Mouse (Mus musculus): Measurements from ENCODE around the gene Gm10663.

Gene Gm10663

GRCm38 (mm10) chr8:65087711-65088110 lies 12.9 kb downstream of the Gm10663 start:
- peak; percentile 5 for DNase-seq (ENCODE audit: low spot score)

- no peak for DNase-seq (ENCODE audit: low spot score)
Measured at GRCm38 (mm10) chr8:65088120-65088519, 13.3 kb downstream of the Gm10663 start.

GRCm38 (mm10) chr8:65089781-65090180 lies 14.9 kb downstream of the Gm10663 start:
- DNase-seq (ENCODE audit: low spot score): no peak

- DNase-seq (ENCODE audit: low spot score): no peak
Measured at GRCm38 (mm10) chr8:65097760-65098415, 23.1 kb downstream of the Gm10663 start.

- DNase-seq (ENCODE audit: low spot score): no peak
Measured at GRCm38 (mm10) chr8:65099735-65100134, 24.9 kb downstream of the Gm10663 start.

- no peak for DNase-seq (ENCODE audit: low spot score)
Measured at GRCm38 (mm10) chr8:65103632-65104031, 28.8 kb downstream of the Gm10663 start.

GRCm38 (mm10) chr8:65104041-65104440 lies 29.2 kb downstream of the Gm10663 start:
- DNase-seq (ENCODE audit: low spot score): no peak

GRCm38 (mm10) chr8:65107936-65108718 lies 33.3 kb downstream of the Gm10663 start:
- DNase-seq (ENCODE audit: low spot score): no peak

GRCm38 (mm10) chr8:65108936-65109335 lies 34.1 kb downstream of the Gm10663 start:
- DNase-seq (ENCODE audit: low spot score): no peak

GRCm38 (mm10) chr8:65110285-65110691 lies 35.5 kb downstream of the Gm10663 start:
- DNase-seq (ENCODE audit: low spot score): peak; percentile 11

- DNase-seq (ENCODE audit: low spot score): no peak
Measured at GRCm38 (mm10) chr8:65112092-65112491, 37.3 kb downstream of the Gm10663 start.

- no peak for DNase-seq (ENCODE audit: low spot score)
Measured at GRCm38 (mm10) chr8:65126014-65126413, 51.2 kb downstream of the Gm10663 start.

- no peak for DNase-seq (ENCODE audit: low spot score)
Measured at GRCm38 (mm10) chr8:65126454-65126853, 51.6 kb downstream of the Gm10663 start.
